Mouse (Mus musculus) forebrain, embryonic 14.5 days (tissue): ENCODE data around the gene Ivd. TPM values are rescaled to one million over a fixed set of nuclear protein-coding genes. Genes with fewer than 3 reads are reported as not detected.
A peak's percentile ranks its signal among the peaks of the same experiment; 100 is the strongest.

ENCODE experiments used
- ATAC-seq: fragments of 200-750 bp; cut with Nextera tagmentation; 2 replicates; pipeline ENCODE4 v1.8.0; 2017; ENCODE audit warnings: mild to moderate bottlenecking, moderate library complexity
- DNase-seq: peaks from one replicate; pipeline ENCODE4 v3.0.0-alpha.2; 2015; ENCODE audit warnings: low spot score
- H3K27ac ChIP-seq: fragments of 300-500 bp; sonication (generic); 2 replicates; pipeline ENCODE4 v1.5.1; 2014; ENCODE audit warnings: low read depth, mild to moderate bottlenecking, control low read depth, low read length, moderate library complexity
- H3K27me3 ChIP-seq: fragments of 300-500 bp; sonication (generic); replicated peaks from 2 replicates; pipeline ENCODE4 v1.6.1; 2014; ENCODE audit warnings: low read length, control low read depth, mixed read lengths; ENCODE audit not compliant: control insufficient read depth, insufficient read depth
- H3K36me3 ChIP-seq: fragments of 300-500 bp; sonication (generic); 2 replicates; pipeline ENCODE4 v1.6.1; 2014; ENCODE audit warnings: low read length, control low read depth; ENCODE audit not compliant: control insufficient read depth, insufficient read depth
- H3K4me1 ChIP-seq: fragments of 300-500 bp; sonication (generic); 2 replicates; pipeline ENCODE4 v1.6.1; 2014; ENCODE audit warnings: antibody characterized with exemption, low read length, control low read depth; ENCODE audit not compliant: control insufficient read depth, insufficient read depth
- H3K4me2 ChIP-seq: fragments of 300-500 bp; sonication (generic); 2 replicates; pipeline ENCODE4 v1.6.1; 2014; ENCODE audit warnings: mild to moderate bottlenecking, control low read depth, low read length
- H3K4me3 ChIP-seq: fragments of 300-500 bp; sonication (generic); 2 replicates; pipeline ENCODE4 v1.5.1; 2014; ENCODE audit warnings: low read depth, low read length, control low read depth
- H3K9ac ChIP-seq: fragments of 300-500 bp; sonication (generic); 2 replicates; pipeline ENCODE4 v1.6.1; 2014; ENCODE audit warnings: mild to moderate bottlenecking, low read length, control low read depth, moderate library complexity
- H3K9me3 ChIP-seq: fragments of 300-500 bp; sonication (generic); replicated peaks from 2 replicates; pipeline ENCODE4 v1.6.1; 2016; ENCODE audit warnings: low read length, control low read depth, mixed read lengths; ENCODE audit not compliant: control insufficient read depth
- WGBS: fragments of 180-500 bp; shearing (Covaris S2); extraction: QIAGEN DNeasy Blood & Tissue Kit; methylation state at CpG from one replicate; pipeline ENCODE4 v1.1.7; 2014; 5-methylcytosine and 5-hydroxymethylcytosine counted together
- polyA plus RNA-seq: library from polyadenylated mRNA; unstranded; fragments of >200 nt; fragmentation: Nextera tagmentation; extraction: Ambion mirVana; gene quantifications from 2 replicates; pipeline ENCODE4 v1.2.1, GENCODE M21; 2014

Gene Ivd
- polyA plus RNA-seq, 1 experiment from 2014 or later = 45.1 TPM

GRCm38 (mm10) chr2:118909151-118909550 lies 47.4 kb downstream of the Ivd start:
- no peak for ATAC-seq
- no peak overlapping the region for H3K27ac ChIP-seq
- no peak overlapping the region for H3K4me2 ChIP-seq
- H3K27me3 ChIP-seq = no peaks in the 10 kb centered on the region
- no peak for DNase-seq
- no peak overlapping the region for H3K4me3 ChIP-seq
- no peaks in the 10 kb centered on the region for H3K9me3 ChIP-seq
- no peak overlapping the region for H3K9ac ChIP-seq
- peaks cover 18% of the 10 kb centered on the region for H3K4me1 ChIP-seq
- H3K36me3 ChIP-seq = no peaks in the 10 kb centered on the region
- WGBS = 50% methylated on average over 1 of the region's 1 CpGs

GRCm38 (mm10) chr2:118910605-118911278 lies 49.0 kb downstream of the Ivd start:
- 80% methylated on average over 7 of the region's 7 CpGs for WGBS
- Histone ChIP-seq H3K27ac (no peak overlapping the region), H3K4me2 (no peak overlapping the region), H3K4me1 (peaks cover 23% of the 10 kb centered on the region), H3K9ac (no peak overlapping the region), H3K36me3 (no peaks in the 10 kb centered on the region), H3K27me3 (no peaks in the 10 kb centered on the region), H3K9me3 (no peaks in the 10 kb centered on the region), H3K4me3 (no peak overlapping the region)
- ATAC-seq = no peak
- no peak for DNase-seq

DNA sequence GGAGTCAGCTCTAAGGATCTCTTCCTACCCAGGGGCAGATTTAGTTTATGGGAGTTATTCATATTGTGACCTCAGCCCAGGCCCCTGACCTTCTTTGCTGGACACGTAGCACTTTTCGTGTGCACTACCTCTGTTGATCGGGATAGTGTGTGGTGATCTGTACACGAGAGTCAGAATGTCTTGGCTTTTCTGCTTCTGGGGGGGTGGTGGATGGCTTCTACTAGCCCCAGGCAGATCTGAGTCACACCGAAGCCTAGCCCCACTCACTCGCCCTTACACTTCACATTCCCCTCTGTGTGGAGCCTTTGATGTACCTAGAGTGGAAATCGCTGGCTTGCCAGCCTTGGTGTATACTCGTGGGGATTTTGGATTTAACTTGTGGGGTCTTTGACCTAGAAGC lies 51.0 kb downstream of the Ivd start:
- ATAC-seq = no peak
- DNase-seq = no peak
- peaks cover 12% of the 10 kb centered on the region for H3K36me3 ChIP-seq
- no peaks in the 10 kb centered on the region for H3K27me3 ChIP-seq
- no peak overlapping the region for H3K4me3 ChIP-seq
- peaks cover 23% of the 10 kb centered on the region for H3K4me1 ChIP-seq
- H3K9ac ChIP-seq = no peak overlapping the region
- H3K9me3 ChIP-seq = no peaks in the 10 kb centered on the region
- 81% methylated on average over 8 of the region's 8 CpGs for WGBS
- no peak overlapping the region for H3K27ac ChIP-seq
- no peak overlapping the region for H3K4me2 ChIP-seq

GRCm38 (mm10) chr2:118913551-118914276 lies 52.0 kb downstream of the Ivd start:
- Histone ChIP-seq H3K36me3 (peaks cover 13% of the 10 kb centered on the region), H3K9me3 (no peaks in the 10 kb centered on the region), H3K27me3 (no peaks in the 10 kb centered on the region), H3K4me3 (no peak overlapping the region), H3K27ac (0 out of 2 replicates have a peak overlapping the region, but pooled peaks have one; percentile 7), H3K9ac (no peak overlapping the region), H3K4me1 (peaks cover 23% of the 10 kb centered on the region), H3K4me2 (peak overlapping the region; percentile 8; the same call in 1 of the 2 replicates)
- WGBS = 55% methylated on average over 11 of the region's 11 CpGs
- ATAC-seq (peak; percentile 30; the same call in 1 of the 2 replicates), DNase-seq (peak; percentile 33)

DNA sequence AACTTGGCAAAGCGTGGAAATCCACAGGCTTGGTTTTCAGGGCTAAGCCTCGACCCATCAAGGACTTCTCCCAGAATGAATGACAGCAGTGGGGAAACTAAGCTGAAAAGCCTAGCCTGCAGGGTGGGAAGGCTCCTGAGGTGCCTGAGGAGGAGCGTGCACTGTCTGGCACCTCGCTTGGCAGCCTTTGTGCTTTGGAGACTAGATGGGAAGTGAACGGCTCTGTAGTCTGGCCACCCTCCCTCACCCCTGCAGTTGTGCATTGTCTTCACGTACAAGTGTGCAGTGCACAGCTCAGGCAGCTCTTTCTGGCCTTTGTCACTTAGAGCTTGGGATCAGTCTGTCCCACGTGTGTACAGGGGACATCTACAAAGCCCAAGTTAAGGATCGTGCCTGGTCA lies 52.9 kb downstream of the Ivd start:
- ATAC-seq (peak; percentile 51), DNase-seq (peak; percentile 69)
- Histone ChIP-seq H3K9ac (no peak overlapping the region), H3K4me1 (peaks cover 23% of the 10 kb centered on the region), H3K4me3 (no peak overlapping the region), H3K9me3 (no peaks in the 10 kb centered on the region), H3K27me3 (no peaks in the 10 kb centered on the region), H3K27ac (peak overlapping the region; percentile 44; the same call in 1 of the 2 replicates), H3K36me3 (peaks cover 19% of the 10 kb centered on the region), H3K4me2 (no peak overlapping the region)
- WGBS = 11% methylated on average over 8 of the region's 8 CpGs

DNA sequence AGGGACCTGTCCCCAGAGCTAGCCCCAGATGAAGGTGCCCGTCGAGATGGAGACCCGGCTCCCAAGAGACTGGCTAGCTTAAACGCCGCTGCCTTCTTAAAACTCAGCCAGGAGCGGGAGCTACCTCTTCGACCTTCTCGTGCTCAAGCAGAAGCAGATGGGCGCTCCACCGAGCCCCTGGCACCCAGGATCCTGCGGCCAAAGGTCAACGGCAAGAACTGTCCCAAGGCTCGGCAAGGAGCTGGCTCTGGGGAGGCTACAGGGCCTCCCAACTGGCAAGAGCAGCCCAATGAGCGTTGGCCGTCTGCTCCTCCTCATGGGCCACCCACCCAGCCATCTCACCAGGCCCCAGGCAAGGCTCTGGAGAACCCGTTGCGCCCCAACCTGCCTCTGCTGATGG lies 54.7 kb downstream of the Ivd start:
- Histone ChIP-seq H3K4me2 (no peak overlapping the region), H3K4me1 (peaks cover 23% of the 10 kb centered on the region), H3K9me3 (no peaks in the 10 kb centered on the region), H3K27me3 (no peaks in the 10 kb centered on the region), H3K27ac (no peak overlapping the region), H3K9ac (no peak overlapping the region), H3K4me3 (no peak overlapping the region), H3K36me3 (peaks cover 34% of the 10 kb centered on the region)
- WGBS = 88% methylated on average over 17 of the region's 17 CpGs
- DNase-seq (no peak), ATAC-seq (no peak)

- ATAC-seq (no peak), DNase-seq (no peak)
- H3K4me3 ChIP-seq = no peak overlapping the region
- H3K27me3 ChIP-seq = no peaks in the 10 kb centered on the region
- no peaks in the 10 kb centered on the region for H3K9me3 ChIP-seq
- H3K4me1 ChIP-seq = peaks cover 16% of the 10 kb centered on the region
- peaks cover 54% of the 10 kb centered on the region for H3K36me3 ChIP-seq
- WGBS = 48% methylated on average over 1 of the region's 1 CpGs
- H3K9ac ChIP-seq = no peak overlapping the region
- no peak overlapping the region for H3K27ac ChIP-seq
- no peak overlapping the region for H3K4me2 ChIP-seq
Observed at GRCm38 (mm10) chr2:118918543-118918942, 56.8 kb downstream of the Ivd start.

- H3K9me3 ChIP-seq = no peaks in the 10 kb centered on the region
- H3K9ac ChIP-seq = no peak overlapping the region
- no peaks in the 10 kb centered on the region for H3K27me3 ChIP-seq
- H3K4me1 ChIP-seq = no peaks in the 10 kb centered on the region
- no peak overlapping the region for H3K27ac ChIP-seq
- H3K4me2 ChIP-seq = no peak overlapping the region
- 89% methylated on average over 3 of the region's 3 CpGs for whole genome bisulfite sequencing
- DNase-seq (no peak), ATAC-seq (no peak)
- H3K4me3 ChIP-seq = no peak overlapping the region
- H3K36me3 ChIP-seq = peaks cover 54% of the 10 kb centered on the region
Observed at GRCm38 (mm10) chr2:118920428-118920827, 58.7 kb downstream of the Ivd start.

GRCm38 (mm10) chr2:118925952-118926351 lies 64.2 kb downstream of the Ivd start:
- Histone ChIP-seq H3K4me2 (peak overlapping the region; percentile 97), H3K9ac (peak overlapping the region; percentile 79), H3K36me3 (peaks cover 23% of the 10 kb centered on the region), H3K27ac (no peak overlapping the region), H3K4me3 (peak overlapping the region; percentile 67), H3K9me3 (no peaks in the 10 kb centered on the region), H3K4me1 (peaks cover 11% of the 10 kb centered on the region), H3K27me3 (no peaks in the 10 kb centered on the region)
- under 1% methylated on average over 6 of the region's 6 CpGs for WGBS
- DNase-seq (no peak), ATAC-seq (peak; percentile 49)
